Mouse (Mus musculus) monocyte, adult 5-6 weeks (primary cell): Measurements from ENCODE around the gene Gpbar1. TPM values are rescaled to one million over a fixed set of nuclear protein-coding genes. Genes with fewer than 3 reads are reported as not detected.
"Not testable (repeated sequence)": the region's sequence is repeated elsewhere in the genome, so short reads cannot be mapped to it uniquely, and the experiment has no call there.

Source experiments
- ATAC-seq: fragments of 153-309, 156-312 bp; replicated peaks from 2 replicates; pipeline ENCODE4 v1.8.0; 2017; ENCODE audit warnings: mild to moderate bottlenecking; ENCODE audit not compliant: low TSS enrichment, insufficient number of reproducible peaks, severe bottlenecking, poor library complexity, low FRiP score
- total RNA-seq: library from RNA; stranded (forward); fragments of 200-1000, 200-491, 200-594 nt; gene quantifications from 3 replicates; pipeline ENCODE4 v1.2.3, GENCODE M21; 2017

Gpbar1 gene
- total RNA-seq, 1 experiment from 2014 or later, result not detected

DNA sequence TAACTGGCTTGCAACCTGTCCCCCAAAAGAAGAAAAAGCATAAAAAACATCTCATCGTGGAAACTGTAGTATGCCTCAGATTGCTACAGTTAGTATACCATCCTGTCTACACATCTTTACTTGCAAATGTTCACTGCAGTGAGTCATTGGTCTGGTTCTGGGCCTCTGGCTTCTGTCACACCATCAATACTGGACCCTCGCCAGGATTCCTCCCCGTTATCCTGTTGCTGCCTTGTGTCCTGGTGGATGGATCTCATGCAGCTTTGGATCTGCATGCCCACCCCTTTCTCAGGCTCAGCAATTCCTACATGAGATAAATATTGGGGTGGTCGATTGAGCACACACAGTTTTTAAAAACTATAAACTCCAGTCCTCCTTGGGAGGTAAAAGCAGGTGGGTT, 6.7 kb upstream of the Gpbar1 start:
- ATAC-seq, result no peak

DNA sequence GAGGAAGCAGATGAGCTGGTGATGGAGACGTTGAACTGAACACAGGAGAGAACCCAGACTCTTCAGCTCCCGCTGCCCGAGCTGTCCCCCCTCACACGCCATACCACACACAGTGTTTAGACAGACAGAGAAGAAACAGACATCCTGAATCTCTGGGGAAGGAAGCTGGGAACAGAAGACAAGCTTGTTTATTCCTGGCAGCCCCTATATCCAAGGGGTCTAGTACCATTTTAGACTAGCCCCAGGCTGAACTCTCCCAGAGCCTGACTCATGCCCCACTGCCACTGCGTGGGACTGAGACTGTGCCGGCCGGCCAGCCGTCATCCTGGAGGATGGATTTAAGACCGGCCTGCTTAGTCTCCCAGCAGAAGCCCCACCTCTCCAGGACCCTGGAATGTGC, 3.3 kb upstream of the Gpbar1 start:
- ATAC-seq, result no peak

DNA sequence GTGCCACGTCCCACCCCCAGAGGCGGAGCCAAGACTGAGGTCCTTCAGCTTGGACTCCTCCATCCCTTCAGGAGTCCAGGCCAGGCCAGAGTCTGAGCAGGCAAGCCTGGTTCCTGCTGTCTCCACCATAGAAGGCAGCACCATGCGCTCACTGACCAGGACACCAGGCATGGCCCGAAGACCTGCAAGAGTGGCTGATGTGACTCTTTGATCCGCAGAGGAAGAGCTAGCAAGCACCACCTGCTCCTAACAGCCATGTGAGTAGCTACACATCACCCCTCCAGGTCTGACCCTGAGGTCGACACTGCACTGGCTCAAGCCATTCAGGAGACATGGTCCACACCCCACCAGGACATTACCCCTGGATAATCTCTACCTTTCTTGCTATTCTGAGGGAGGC, 1.3 kb upstream of the Gpbar1 start:
- no peak for ATAC-seq

DNA sequence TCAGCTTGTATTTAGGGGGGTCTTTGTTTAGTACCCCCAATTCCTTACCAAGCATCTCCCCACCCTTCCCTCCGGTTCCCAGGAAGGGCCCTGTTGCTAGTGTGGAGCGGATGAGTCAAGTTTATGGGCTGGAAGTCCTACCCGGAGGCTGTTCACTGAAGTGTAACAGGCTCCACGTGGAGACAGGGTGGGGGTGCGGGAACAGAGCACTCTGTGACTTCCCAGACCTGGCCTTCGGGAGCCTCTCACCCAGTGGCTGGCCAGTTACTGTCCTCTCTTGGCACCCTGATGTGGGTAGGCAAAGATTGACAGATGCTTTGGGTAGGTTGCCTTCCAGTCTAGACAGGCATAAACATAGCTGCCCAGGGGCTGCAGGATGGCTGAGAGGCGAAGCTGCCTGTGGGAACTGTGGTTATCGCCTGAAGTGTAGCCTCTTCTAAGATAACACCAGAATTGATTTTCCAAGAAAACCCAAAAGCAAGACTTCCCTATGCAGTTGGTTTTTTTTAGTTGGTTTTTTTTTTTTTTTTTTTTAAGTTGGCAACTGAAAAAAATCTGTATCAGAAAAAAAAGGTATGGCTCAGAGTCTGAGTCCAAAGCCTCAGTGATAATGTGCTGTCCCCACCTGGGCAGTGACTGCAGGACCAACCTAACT, 340 bp upstream of the Gpbar1 start:
- ATAC-seq, result no peak

DNA sequence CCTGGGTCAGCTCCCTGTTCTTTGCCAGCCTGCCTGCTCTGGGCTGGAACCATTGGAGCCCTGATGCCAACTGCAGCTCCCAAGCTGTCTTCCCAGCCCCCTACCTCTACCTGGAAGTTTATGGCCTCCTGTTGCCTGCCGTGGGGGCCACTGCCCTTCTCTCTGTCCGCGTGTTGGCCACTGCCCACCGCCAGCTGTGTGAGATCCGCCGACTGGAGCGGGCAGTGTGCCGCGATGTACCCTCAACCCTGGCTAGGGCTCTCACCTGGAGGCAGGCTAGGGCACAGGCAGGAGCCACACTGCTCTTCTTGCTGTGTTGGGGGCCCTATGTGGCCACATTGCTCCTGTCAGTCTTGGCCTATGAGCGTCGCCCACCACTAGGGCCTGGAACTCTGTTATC, 638 bp downstream of the Gpbar1 start:
- no peak for ATAC-seq

DNA sequence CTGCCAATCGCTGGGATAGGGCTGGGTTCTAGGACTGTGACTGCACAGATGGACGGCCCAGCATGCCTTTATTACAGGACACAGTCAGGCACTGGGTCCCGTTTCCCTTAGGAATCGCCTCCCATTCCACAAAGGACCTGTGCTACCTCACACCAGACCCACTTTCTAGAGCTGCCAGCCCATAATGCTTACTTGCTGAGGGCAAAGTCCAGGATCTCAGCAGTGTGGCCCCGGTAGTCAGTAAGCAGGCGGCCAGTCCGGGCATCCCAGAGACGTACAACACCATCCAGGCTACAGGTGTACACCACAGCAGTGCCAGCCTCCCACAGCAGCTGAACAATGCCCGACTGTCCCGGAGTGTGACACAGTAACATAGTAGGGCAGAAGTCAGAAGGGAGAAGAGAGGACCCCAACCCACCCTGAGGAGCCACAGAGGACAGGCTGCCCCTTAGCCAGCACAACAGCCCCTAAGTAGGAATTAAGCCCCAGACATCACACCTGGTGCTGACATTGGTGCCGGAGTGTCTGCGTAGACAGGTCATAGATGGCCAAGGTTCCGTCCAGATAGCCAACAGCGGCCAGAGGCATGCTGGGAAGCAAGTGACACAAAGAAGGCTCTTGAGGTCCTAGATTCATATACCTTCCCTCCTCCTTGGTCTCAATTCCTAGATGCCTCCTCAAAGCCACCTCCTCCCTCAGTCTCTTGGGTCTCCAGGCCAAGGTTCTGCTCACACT, 2.4 kb downstream of the Gpbar1 start:
- no peak for ATAC-seq

DNA sequence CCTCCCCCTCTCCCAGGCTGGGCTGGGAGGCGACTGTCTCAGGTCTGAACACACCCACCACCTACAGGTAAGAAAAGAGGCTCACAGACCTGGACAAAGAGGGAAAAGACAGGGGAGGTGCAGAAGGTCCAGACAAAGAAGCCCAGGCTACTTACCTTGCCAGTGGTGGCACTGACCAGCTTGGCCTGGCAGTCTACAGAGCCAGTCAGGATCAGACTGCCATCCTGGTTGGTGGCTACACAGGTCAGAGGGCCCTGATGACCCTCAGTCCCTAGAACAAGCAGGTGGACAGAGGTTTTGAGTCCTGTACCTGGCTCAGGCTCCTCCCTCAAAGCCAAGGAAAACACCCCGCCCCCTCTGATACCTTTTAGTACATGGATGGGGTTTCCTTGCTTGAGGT, 3.0 kb downstream of the Gpbar1 start:
- no peak for ATAC-seq

DNA sequence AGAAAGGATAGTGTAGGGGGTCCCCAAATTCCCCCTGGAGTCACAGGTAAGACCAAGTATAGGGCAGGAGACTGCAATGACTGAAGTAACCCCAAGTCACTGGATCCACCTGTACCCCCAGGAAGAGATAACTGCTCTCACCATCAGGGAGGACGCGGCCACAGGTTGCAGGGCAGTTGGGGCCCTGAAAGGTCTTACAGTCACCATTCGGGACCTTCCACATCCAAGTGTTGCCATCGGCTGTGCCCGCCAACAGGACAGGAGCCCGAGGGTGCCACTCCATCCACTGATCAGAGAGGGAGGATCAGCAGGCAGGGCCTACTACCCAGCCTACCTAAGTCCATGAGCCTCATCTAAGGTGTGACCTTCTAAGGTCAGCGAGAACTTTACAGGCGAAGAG, 3.5 kb downstream of the Gpbar1 start:
- ATAC-seq, result no peak

DNA sequence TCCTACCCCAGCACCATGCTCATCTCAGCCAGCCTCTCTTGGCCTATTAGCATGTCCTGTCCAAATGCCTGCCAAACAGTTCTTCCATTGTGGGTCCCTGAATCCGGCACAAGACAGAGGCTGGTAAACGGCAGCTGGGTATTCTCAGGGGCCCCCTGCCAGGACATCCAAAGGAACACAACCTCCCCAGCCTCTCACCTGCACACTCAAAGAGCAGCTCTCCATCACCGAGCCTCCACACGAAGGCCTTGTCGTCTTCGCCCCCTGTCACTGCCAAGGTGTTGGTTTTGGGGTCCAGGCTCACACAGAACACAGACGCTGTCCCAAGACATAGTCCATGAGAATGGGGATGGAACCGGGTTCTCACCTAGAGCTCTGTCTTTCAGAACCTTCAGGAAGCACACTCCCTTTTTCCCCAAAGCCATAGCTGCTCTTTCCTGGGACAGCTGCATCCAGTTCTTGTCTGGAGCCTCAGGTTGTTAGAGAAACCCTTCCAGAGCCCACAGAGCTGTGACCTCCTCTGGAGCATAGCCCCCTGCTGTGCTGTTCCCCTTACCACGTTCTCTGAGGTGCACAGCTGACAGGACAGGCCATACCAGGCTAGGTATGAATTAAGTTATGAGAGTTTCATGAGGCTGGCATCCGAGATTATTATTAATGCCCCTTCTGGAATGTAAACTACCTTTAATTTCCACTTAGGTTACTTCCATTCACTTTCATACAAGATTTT, 4.7 kb downstream of the Gpbar1 start:
- no peak for ATAC-seq

DNA sequence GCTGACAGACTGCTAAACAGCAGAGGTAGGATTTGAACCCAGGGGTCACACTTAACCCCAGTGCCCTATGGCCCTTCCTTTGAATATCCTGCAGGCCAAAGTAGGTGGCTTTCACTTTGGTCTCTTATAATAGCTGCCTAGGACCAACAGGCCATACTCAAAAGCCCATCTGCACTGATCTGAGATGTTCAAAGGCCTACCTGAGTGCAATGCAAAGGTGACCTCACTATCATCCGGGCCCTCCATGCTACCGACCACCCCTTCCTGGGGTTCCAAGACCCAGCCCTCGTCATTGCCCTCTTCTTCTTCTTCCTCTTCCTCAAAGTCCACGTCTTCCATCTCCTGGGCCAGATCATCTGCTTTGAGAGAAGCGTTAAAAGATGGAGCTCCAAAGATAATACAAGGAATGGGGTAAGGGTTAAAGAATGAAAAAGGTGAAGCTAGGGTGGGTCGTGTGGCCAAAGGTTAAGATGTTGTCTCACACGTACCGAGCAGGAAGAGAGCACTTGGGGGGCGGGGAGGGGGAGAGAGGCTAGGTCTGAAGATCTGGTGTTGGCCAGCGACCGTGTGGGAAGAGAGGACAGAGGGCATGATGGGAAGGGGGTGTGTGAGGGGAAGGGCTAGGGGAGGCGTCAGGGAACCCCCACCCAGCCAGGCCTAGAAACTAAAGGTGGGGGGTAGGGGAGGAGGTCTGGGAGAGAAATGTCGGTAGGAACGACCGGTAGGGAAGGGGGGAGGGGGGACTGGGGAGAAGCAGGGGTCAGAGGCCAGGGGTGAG, 5.5 kb downstream of the Gpbar1 start:
- ATAC-seq, result no peak

DNA sequence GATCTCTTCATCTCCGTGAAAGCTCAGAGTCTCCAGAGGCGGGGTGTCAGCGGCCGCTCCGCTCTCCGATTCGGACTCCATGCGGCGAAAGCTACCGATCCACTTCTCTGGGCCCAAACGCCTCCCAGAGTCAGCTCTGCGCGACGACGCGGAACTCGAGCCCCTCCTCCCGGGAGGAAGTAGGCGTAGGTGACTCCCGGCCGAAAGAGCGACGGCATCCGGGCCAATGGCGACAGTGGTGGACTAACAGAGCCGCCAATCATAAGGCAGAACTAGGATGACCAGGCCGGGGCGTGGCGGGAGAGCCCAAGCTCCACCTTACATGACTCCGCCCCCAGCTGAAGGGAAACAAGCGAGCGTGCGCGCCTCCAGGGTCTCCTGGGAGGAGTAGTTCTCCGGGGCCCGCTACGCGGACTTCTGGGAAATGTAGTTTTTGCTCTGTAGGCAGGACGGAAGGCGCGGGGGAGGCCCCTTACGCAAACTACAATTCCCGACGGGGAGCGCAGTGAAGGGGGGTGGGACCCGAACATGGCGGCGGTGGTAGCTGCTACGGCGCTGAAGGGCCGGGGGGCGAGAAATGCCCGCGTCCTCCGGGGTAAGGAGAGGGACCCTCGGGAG, 6.3 kb downstream of the Gpbar1 start, which contains the start of the genes Aamp and Pnkd:
Gene Aamp, minus strand, starts transcription at position 196 of the 618 bp plus-strand sequence.
Gene Pnkd, plus strand, starts transcription at position 388 of the 618 bp plus-strand sequence.
- peak; percentile 88 for ATAC-seq

DNA sequence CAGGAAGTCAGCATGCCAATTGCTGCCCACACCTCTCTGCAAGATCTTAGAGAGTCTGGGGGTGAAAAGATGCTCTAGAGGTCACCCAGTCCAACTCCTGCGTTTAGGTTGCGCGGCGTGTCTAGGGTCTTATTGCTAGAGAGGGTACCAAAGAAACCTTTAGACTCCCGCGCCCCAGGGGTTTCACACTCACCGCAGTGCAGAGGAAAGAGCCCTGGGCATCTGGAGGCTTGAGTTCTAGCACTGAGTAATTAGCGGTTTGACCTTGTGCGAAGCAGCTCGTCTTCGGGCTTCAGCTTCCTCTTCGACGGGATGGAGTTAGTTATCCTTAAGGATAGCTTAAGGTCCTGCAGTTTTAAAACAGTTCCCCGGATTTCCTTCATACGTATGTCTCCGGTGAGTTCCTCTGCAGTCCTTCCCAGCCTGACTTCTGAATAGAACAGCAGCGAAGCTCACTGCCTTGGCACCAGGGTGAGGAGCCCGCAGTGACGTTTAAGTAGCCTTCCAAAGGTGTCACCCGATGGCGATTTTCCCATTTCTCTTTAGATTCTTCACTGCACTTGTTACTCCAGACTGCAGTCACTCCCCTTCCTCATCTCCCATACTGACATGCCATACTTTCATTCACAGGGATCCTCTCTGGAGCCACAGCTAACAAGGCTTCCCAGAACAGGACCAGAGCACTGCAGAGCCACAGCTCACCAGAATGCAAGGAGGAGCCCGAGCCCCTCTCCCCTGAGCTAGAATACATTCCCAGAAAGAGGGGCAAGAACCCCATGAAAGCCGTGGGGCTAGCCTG, 7.1 kb downstream of the Gpbar1 start:
- peak; percentile 0; the same call in 1 of the 2 replicates for ATAC-seq

DNA sequence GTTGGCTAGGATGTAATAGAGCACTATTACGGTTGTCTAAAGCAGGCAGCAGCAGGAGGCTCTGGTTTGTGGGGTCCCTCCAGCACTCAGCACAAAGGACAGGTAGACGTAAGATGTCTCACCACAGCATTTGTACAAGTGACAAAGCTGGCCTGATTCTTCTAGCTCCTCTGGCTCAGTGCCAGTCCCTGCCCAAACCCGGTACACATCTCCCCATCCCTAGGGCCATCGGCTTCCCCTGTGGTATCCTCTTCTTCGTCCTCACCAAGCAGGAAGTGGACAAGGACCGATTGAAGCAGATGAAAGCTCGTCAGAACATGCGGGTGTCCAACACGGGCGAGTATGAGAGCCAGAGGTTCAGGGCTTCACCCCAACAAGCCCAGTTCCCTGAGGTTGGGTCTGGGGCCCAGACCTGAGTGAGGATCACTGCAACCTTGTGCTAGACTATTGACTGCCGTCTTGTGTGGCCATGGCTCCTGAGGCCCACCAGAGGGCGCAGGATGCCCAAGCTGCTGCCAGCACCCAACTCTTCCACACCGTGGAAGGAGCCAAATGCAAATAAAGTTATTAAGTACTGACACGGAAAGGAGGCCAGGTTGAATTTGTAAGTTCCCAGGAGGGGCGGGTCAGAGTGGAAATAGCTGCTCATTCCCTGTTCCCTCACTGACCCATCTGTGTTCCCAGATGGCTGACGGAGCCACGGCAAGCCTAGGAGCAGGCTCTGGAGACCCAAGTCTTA, 8.7 kb downstream of the Gpbar1 start:
- not testable (repeated sequence) for ATAC-seq

DNA sequence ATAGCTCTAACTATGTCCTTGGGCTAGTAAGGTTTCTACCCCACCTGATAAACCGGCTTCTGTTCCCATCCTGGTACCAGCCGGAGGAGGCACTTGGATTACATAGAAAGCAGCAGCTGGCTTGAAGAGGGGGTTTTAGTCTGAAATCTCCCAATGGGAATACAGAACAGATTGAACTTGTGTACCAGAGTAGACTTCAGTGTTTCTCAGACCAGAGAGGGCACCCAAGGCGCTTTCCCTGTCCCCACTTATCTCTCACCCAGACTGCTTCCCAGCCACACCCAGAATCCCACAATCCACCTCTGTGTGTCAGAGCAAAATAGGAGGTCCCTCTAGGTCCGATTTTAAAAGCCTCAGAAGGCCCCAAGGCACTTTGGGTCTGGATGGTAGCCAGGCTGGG, 10.0 kb downstream of the Gpbar1 start:
- no peak for ATAC-seq

DNA sequence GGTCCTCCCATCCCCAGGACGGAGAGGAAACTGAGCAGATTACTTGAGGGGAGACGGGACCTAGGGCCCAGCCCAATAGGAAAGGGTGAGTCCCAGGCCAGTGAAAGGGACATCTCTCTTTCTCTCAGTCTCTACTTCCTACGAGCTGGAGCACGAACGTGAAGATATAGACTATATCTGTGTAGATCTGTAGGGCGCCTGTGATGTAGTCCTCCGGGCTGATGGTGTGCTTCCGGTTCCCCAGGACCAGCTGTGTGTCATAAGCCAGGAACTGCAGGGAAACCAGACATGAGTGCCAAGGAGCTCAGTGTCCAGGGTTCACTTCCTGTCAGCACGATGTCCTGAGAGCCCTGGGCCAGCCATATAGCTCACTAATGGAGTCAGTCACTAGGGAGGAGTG, 10.9 kb downstream of the Gpbar1 start:
- no peak for ATAC-seq

DNA sequence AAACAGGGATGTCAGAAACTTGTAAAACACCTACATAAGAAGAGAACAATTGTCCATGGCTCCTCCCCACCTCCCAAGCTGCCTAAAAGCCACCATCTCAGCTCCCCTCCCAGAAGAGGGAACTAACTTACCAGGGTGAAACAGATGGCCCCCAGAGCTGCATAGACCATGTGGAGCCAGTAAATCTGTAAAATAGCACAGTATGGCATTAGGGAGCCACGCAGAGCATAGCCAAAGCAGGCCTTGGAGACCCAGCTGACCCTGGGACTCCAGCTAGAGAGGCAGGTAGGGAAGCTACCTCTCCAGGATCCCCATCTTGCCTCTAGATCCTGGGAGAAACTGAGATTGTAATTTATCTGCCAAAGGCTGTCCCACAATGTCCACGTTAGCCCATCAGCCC, 11.4 kb downstream of the Gpbar1 start:
- ATAC-seq, result no peak

DNA sequence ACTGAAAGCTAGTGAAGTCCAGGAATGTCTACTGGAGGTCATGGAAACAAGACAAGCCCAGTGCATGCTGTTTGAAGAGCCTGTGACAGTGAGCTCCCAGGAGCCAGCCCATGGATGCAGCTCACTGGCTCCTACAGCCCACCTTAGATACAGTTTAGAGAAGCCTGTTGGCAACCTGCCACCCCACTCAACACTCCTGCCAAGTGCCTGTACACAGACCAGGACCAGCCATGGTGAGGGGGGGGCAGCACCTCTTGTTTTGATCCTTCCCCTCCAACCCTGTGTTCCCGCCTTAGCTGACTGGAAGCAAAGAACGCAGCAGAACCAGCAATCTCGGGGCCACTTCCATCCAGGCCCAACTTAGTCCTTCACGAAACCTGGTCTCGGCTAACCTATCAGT, 11.8 kb downstream of the Gpbar1 start:
- ATAC-seq, result no peak
